Mouse (Mus musculus) adrenal gland, adult (tissue): ENCODE data around the gene Gmds.

ENCODE experiments used
- DNase-seq, 2 experiments: peaks; one replicate each; pipeline ENCODE4 v3.0.0; 2022 to 2023; ENCODE audit warnings: low spot score in 1 of 2; ENCODE audit not compliant: inconsistent age in 2 of 2

Gene Gmds

DNA sequence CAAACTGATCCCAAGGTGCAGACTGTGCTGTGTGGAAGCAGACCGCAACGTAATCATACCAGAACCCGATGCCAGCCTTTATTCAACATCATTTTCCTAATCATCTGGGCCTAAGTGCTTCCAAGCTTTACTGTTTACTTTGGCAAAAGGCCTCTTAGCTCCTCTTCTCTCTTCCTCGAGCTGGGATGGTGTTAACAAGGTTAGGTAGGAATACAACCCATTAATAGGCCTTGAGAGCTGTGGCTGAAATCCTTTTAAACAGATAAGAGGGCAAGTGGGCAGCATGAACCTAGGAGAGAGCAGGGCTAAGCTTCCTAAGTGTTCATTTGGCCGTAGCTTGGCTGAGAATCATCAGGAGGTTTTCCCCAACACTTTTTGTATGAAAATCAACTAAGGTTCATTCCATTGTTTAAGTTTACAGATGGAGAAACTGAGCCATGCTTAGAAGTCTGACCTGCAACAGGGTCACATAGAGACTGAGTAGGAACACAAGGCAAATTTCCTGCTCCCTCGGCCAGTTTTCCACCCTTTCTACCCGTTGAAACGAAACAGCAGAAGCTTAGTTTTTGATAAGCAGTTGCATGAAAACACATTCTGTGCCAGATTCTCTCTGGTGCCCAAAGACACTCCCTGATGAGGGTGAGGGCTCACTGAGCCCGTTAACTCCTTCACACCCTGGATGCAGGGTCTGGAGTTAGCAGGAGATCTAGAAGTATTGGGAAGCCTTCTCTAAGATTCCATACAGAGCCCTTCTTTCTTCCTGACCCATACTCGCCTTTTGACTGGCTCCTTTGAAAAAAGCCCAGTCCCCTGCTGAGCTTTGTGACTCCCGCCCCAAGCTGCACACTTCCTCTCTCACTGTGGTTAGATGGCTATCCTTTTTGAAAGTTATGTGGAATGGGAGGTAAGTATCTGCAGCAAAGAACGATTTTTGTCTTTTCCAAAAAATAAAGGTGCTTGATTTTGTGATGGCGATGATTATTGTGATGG, 379.9 kb downstream of the Gmds start:
- no peak for DNase-seq

- peak; percentile 80 to 93 for DNase-seq
Observed at GRCm38 (mm10) chr13:31956584-31956983, 382.0 kb downstream of the Gmds start.

DNA sequence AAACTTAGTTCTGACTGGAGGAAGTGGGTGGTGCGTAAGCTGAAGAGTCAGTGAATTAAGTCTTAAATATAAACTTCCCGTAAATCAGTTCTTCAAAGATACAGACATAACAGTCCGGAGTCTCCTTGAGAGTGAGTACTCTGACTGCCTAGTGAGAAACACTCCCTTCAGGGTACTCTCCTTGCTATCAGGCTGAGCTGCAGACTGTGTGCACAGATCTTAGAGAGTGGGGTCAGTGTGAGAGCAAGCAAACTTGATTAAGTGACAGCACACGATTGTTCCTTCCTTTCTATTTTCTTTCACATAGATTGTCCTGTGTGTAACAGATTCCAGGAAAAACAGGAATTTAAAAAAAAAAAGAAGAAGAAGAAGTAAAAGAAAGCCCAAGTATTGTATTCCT, 382.4 kb downstream of the Gmds start:
- DNase-seq: peak in 1 of 2 experiments; percentile 34

DNA sequence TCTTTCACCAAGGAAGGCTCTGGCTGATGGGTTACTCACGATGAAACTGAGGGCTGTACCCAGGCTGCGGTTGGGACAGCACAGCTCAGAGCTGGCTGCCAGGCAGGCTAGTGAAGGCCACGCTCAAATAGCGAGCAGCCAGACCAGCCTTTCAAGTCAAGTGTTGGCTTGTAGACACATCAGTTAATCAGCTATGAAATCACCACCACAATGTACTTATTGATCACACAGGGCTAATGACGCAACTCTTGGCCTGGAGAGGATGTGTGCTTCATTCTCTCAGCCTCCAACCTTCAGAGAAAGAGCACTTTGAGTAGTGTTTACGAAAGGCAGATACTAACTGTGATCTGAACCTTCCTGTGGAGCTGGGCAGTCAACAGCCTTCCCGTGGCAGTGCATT, 383.4 kb downstream of the Gmds start:
- DNase-seq: peak; percentile 47 to 86

- no peak for DNase-seq
Observed at GRCm38 (mm10) chr13:31944676-31945210, 393.8 kb downstream of the Gmds start.

DNA sequence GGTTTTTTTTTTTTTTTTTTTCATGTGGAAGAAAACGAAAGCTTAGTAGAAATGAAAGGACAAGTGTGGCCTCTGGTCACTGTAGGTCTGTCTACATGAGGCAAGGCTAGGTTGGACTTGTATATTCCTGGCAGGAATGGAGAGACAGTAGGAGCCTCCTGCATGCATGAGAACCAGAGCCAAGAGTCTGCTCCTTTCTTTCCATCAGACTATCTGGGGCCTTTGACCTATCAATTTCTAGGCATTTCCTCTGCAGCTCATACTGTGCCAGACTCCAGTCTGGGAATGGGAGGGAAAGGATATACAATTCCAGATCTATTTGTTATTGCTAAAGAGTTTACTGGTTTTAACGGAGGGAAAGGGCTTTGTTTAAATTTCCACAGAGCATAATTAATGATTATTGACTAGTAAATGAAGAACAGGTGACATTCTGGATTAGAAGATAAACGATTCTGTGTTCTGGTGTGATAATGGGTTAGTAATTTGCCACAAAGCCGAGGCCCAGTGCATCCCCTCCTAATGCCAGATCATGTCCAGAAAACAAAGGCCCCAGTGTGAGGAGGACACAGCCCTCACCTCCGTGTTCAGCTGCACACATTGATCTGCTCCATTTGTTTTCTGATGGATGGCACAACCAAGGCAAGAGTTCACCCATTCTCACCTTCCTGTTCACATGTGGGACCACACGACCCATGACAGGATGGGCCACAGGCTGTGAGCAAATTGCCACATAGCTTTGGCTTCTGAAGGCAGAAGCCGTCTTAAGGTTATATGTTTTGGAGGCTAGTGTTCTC, 394.9 kb downstream of the Gmds start:
- no peak for DNase-seq

DNA sequence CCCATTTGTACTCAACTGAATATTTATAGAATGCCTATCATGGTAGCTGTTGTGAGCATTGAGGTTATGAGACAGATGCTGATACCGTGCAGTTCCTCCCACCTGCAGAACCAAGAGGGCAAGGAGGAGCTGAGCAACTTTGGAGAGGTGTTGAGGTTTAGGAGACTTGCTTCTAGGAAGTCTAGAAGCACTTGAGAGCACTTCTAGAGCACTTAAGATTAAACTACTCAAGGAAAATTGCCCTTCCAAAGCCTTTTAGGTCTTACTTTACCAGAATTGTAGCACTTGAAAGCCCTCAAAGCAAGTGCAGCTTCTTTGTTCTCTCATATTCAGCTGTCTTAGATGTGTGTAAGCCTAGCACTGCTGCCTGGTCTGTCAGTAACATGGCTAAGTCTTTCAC, 409.2 kb downstream of the Gmds start:
- no peak for DNase-seq

DNA sequence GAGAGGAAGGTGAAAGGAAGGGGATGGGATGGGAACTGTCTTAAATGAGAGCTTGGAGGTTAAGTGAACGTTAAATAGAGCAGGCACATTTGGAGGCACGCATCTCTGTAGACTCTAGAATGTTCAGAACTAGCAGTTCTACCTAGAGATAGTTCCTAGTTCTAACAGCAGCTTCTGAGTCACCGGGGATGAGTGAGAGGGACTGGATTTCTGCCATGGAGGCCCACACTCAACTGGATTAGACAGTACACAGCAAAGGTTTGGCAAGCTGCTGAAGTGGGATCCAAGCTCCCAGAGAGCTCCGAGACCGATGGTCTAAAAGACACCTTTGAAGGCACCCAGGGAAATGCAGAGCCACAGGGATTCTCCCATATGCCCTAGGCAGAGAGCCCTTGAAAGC, 411.9 kb downstream of the Gmds start:
- DNase-seq: no peak

DNA sequence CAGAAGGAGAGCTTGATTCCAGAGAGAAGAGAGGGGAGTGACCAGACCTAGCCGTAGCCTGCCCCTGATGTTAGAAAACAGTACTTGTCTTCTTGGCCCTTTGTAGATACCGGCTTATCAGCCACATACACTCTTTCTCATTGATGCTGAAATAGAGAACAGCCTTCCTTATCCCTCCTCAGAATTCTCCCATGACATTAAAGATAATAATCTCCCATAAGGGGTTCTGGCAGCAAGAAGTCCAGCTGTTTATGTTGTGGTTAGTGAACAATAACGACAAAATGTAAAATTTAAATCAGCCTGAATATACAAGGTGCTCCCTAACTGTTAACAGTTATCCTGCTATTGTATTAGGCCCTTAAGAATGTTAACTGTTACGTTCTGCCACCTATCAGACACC, 414.0 kb downstream of the Gmds start:
- no peak for DNase-seq

- peak; percentile 40 to 85 for DNase-seq
Observed at GRCm38 (mm10) chr13:31919716-31920115, 418.8 kb downstream of the Gmds start.

DNA sequence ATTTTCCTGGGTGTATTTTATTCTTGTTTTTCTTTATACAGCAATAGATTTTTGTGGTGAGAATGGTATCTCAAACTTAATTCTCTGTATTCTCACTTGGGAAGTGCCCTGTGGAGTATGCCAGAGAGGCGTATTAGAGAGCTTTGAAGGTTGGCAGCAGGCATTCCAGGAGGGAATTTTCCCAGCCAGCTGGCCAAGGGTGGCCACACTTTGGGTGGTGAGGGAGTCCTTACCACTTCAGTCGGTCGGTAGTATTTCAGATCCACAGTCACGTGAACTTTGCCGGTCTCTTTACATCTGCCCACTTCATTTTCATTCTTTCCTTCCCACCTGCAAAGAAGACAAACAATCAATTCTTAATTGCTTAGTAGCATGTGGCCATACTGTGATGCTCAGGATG, 421.2 kb downstream of the Gmds start:
- no peak for DNase-seq

DNA sequence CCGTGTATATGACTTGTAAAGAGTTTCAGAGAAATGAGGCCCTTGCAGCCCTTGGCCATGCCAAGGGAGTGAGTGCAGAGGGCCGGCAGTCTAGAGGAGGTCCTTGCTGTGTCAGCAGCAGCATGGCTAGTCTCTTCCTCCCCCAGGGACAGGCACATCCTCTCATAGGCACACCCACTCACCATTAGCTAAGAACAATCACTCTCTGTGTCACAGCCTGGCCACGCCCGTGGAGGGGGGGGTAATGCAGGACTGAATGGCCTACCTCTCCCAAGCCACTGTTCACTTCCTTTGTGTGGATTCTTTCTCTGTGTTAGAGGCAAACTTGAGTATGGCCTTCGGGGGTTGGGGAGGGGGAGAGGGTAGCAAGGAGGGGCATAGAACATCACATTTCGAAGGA, 422.8 kb downstream of the Gmds start:
- no peak for DNase-seq

GRCm38 (mm10) chr13:31914901-31915587, 423.5 kb downstream of the Gmds start:
- no peak for DNase-seq

GRCm38 (mm10) chr13:31911956-31912355, 426.6 kb downstream of the Gmds start:
- no peak for DNase-seq

GRCm38 (mm10) chr13:31911362-31911761, 427.2 kb downstream of the Gmds start:
- no peak for DNase-seq

DNA sequence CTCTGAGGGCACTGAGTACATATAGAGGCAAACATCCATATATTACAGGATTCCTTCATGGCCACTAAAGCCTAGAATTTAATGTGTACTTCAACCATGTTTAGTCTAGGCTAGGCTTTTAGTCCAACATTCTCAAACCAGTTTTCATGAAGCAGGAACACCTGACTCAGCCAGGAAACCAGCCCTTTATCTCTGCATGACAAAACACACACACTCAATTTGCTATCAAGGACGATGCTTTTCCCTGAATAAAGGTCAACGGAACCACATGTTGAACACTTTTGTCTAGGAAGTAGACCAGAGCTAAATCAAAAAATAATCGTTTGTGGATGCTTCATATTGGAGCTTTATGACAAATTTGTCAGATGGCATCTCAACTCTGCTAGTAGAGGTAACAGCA, 429.5 kb downstream of the Gmds start:
- DNase-seq: peak in 1 of 2 experiments; percentile 73

GRCm38 (mm10) chr13:31906514-31906913, 432.0 kb downstream of the Gmds start:
- DNase-seq: no peak

DNA sequence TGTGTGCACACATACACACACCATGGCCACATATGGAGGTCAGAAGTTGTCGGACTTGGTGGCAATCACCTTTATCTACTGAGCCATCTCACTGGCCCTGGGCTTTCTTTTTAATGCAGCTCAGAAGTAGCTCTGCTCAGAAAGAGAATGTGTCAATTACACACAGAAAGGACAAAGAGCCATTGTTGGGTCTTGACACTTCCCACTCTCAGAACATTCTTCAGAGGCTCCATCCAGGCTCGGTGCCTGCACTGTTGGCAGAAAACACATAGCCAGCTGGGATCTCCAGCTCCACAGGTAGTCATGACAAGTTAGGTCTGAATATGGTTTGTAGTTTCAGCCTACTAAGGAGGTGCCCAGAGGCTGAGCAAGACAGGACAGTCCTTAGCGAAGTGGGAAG, 438.3 kb downstream of the Gmds start:
- no peak for DNase-seq

DNA sequence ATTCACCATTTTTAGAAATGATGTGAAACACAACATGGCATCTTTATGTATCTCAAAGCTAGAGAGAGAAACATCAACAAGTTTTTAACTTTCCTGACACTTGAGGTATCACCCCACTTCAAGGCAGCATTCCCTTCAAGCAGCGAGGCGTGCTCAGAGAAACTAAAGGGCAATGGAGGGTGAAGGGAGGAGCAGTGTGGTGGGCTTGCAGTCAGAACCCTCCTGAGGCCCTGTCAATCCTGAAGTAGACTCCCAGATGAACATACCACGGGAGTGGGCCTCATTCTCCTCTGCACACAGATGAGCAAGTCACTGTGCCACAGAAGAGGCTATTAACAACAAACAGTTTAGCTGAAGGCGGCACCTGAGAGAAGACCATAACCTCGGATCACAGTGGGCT, 439.1 kb downstream of the Gmds start:
- no peak for DNase-seq

DNA sequence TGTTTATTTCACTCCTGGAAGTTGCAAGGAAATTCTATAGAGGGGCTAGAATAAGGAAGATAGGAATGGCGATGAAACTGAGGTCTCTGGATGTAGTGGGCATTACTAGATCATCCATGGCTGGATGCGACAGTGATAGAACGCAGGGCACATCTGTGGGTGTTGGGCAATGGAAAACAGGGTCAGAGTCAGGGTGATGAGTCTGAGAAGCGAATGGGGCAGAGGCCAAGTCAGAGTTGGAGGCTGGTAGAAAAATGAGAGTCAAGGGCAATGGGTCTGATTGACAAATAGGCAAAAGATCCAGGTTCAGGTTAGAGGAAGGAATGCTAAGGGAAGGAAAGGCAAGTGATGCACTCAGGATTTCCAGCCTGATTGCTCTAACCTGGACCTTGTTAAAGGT, 441.0 kb downstream of the Gmds start:
- DNase-seq: peak in 1 of 2 experiments; percentile 63

DNA sequence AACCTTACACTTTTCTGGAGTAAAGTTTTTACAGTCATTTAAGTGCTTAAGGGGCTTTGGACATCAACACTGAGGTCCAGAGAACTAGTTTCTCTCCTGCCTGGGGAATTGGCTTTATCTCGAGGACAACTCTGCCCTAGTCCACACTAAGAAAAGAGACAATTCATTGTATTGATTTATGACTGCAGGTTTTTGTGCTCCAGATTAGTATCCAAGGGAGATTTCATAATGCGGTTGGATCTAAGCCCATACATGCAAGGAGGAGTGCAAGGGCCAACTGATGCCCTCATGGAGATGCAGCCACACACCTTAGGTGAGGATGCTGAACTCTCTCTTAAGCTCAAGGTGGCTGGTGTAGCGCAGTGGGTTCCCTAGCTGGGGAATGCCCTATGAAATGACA, 444.0 kb downstream of the Gmds start:
- DNase-seq: peak in 1 of 2 experiments; percentile 70
